Comparison of ENCODE assay signal across 9 mouse cellular contexts in the genomic region with DNA sequence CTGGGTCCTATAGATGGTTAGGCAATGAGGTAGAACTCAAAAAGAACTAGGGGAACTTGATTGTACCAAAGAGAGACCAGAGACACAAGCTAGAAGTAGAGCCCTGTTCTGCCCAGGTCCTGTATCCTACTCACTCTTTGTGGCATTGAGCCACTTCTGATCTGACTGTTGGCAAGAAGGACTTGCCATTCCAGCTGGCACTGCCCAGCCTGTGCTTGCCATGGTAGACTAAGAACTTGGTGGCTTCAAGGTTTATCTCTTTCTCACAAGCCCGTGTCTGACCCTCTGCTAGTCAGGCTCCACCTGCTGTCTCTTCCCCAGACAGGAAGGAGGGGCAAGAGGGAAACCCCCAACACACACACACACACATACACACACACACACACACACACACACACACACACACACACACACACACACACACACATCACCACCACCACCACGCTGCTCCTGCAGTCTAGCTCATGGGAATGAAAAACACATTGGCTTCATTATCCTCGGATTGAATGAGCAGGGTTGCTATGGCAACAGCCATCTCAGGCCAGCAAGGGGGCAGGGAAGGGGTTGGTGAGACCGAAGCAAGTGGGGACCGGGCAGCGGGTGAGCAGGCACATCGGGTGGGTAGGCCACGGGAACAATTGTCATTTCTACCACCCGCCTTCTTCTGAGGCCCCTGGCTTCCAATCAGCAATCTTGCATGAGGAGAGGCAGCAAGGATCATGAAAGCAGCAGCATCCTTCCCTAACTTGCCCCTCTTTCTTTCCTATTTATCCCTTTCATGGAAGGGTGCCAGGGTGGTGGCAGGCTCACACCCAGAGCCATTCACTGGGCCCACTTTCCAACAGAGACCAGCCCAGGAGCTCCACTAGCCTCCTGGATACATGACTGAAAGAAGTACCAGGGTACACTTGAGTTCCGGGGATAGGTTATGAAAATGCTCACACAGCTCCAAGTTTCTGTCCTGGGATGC.
DNase-seq lines count a peak whose midpoint lies in the region; ATAC-seq lines count a peak whose summit lies in the region.
"Had no signal": no experiment of that assay in that cellular context is flagged by ENCODE, and none has a peak within 500 bp of the region (broad histone marks: within the 10 kb centered on the region; RNA-seq: fewer than 3 reads in every experiment).

No protein-coding gene starts in this region.

- H3K27me3 ChIP-seq in embryonic facial prominence, embryonic 13.5 days, result no peaks in the 10 kb centered on the region
- no peaks in the 10 kb centered on the region for H3K27me3 ChIP-seq in midbrain, embryonic 10.5 days (ENCODE audit: low read depth, poor library complexity, severe bottlenecking)

- H3K4me2 ChIP-seq in embryonic facial prominence, embryonic 13.5 days, result peak overlapping the region; percentile 24; the same call in 1 of the 2 replicates

- peak; percentile 53 for DNase-seq in adrenal gland, postnatal 10 days
- no peak for DNase-seq in adrenal gland, postnatal 25 days
- DNase-seq in hindlimb bud, embryonic 11.5 days (ENCODE audit: extremely low spot score, low read depth, low spot score), result peak; percentile 57
- peak; percentile 67 for DNase-seq in midbrain, embryonic 10.5 days (ENCODE audit: low spot score)
- DNase-seq in lung, postnatal 4 days, result no peak
- no peak for DNase-seq in heart, postnatal 25 days (ENCODE audit: low spot score)

- H3K9ac ChIP-seq in embryonic facial prominence, embryonic 13.5 days, result 0 out of 2 replicates have a peak overlapping the region, but pooled peaks have one; percentile 3
- H3K9ac ChIP-seq: liver, embryonic 14.5 days had no signal

- ATAC-seq in embryonic facial prominence, embryonic 13.5 days (ENCODE audit: insufficient number of reproducible peaks, insufficient read depth, low FRiP score, low TSS enrichment, low read depth), result no peak
- no peak for ATAC-seq in erythroid progenitor cell, adult 5-6 weeks (replicated peaks; ENCODE audit: low FRiP score, poor library complexity, severe bottlenecking)

- intact Hi-C loops in heart, postnatal 25 days (cut with DNase I), result no loop called here

- WGBS in embryonic facial prominence, embryonic 13.5 days, result 22% methylated on average over 10 of the region's 10 CpGs
- whole genome bisulfite sequencing in midbrain, embryonic 10.5 days, result 30% methylated on average over 10 of the region's 10 CpGs

- no peaks in the 10 kb centered on the region for H3K9me3 ChIP-seq in embryonic facial prominence, embryonic 13.5 days
- H3K9me3 ChIP-seq in midbrain, embryonic 10.5 days (replicated peaks), result no peaks in the 10 kb centered on the region

- peaks cover 32% of the 10 kb centered on the region for H3K36me3 ChIP-seq in embryonic facial prominence, embryonic 13.5 days
- peaks cover 77% of the 10 kb centered on the region for H3K36me3 ChIP-seq in midbrain, embryonic 10.5 days

- H3K27ac ChIP-seq in embryonic facial prominence, embryonic 13.5 days, result peak overlapping the region; percentile 24
- H3K27ac ChIP-seq in midbrain, embryonic 10.5 days (replicated peaks), result peak overlapping the region; percentile 75
- H3K27ac ChIP-seq: liver, embryonic 14.5 days had no signal

- H3K4me3 ChIP-seq in embryonic facial prominence, embryonic 13.5 days, result no peak overlapping the region
- peak overlapping the region; percentile 19; the same call in 1 of the 2 replicates for H3K4me3 ChIP-seq in midbrain, embryonic 10.5 days

- H3K4me1 ChIP-seq in embryonic facial prominence, embryonic 13.5 days, result peaks cover 91% of the 10 kb centered on the region
- H3K4me1 ChIP-seq in midbrain, embryonic 10.5 days, result peaks cover 88% of the 10 kb centered on the region

Comparison
In these comparisons a context has a peak if more than half of its experiments do, and no peak if none do; other contexts are left out.
1. DNase-seq: peak in adrenal gland, postnatal 10 days (single experiment), hindlimb bud, embryonic 11.5 days (single experiment) and midbrain, embryonic 10.5 days (single experiment); none in adrenal gland, postnatal 25 days (single experiment), lung, postnatal 4 days (0 of 2) and heart, postnatal 25 days (single experiment).